Mouse (Mus musculus) spleen, adult 2 months (tissue): Measurements from ENCODE around the gene Pdyn. TPM values are rescaled to one million over a fixed set of nuclear protein-coding genes. Genes with fewer than 3 reads are reported as not detected.

Source experiments
- DNase-seq, 2 experiments: peaks; one replicate each; pipeline versions ENCODE4 v3.0.0 to v3.0.0-alpha.2; 2012 to 2021; ENCODE audit warnings: low spot score in 2 of 2, low read depth in 1 of 2
- H3K27ac ChIP-seq: fragments of 200-500 bp; 2 replicates; pipeline ENCODE4 v1.5.1; 2012; ENCODE audit warnings: low read length, inconsistent platforms; ENCODE audit not compliant: insufficient read depth
- H3K27me3 ChIP-seq: fragments of 200-500 bp; 2 replicates; pipeline ENCODE4 v1.6.1; 2012; ENCODE audit warnings: mild to moderate bottlenecking, moderate library complexity, low read length, inconsistent platforms; ENCODE audit not compliant: control insufficient read depth, insufficient read depth
- H3K36me3 ChIP-seq: fragments of 200-500 bp; 2 replicates; pipeline ENCODE4 v1.6.1; 2012; ENCODE audit warnings: mild to moderate bottlenecking, low read length, inconsistent platforms; ENCODE audit not compliant: control insufficient read depth, insufficient read depth
- H3K4me1 ChIP-seq: fragments of 200-500 bp; 2 replicates; pipeline ENCODE4 v1.6.1; 2011; ENCODE audit warnings: inconsistent platforms; ENCODE audit not compliant: control insufficient read depth, insufficient read depth, insufficient read length
- H3K4me3 ChIP-seq: fragments of 200-500 bp; 2 replicates; pipeline ENCODE4 v1.5.1; 2011; ENCODE audit warnings: mild to moderate bottlenecking, inconsistent platforms; ENCODE audit not compliant: insufficient read depth, insufficient read length; ENCODE audit errors: extremely low read depth
- CTCF ChIP-seq: fragments of 200-500 bp; IDR thresholded peaks from 2 replicates; pipeline ENCODE4 v1.5.1; 2011; ENCODE audit warnings: mild to moderate bottlenecking, inconsistent platforms; ENCODE audit not compliant: insufficient read depth, insufficient read length, insufficient replicate concordance; ENCODE audit errors: extremely low read depth
- POLR2A ChIP-seq: fragments of 200-500 bp; IDR thresholded peaks from 2 replicates; pipeline ENCODE4 v1.6.1; 2011; ENCODE audit warnings: low read depth, low read length, inconsistent platforms
- WGBS: fragments of 180-500 bp; shearing (Covaris S2); methylation state at CpG from one replicate; pipeline ENCODE4 v1.1.7; 2018; 5-methylcytosine and 5-hydroxymethylcytosine counted together
- polyA plus RNA-seq: library from polyadenylated mRNA; depleted of rRNA; stranded (reverse); fragments of >200 nt; gene quantifications from 2 replicates; pipeline ENCODE4 v1.2.3, GENCODE M21; 2012; rRNA removed

The Pdyn gene
- not detected in 2 replicates for polyA plus RNA-seq

- H3K4me1 ChIP-seq: no peaks in the 10 kb centered on the region
- WGBS: 11% methylated on average over 20 of the region's 20 CpGs
- H3K4me3 ChIP-seq: no peak within 1 kb of the TSS
- no peaks in the 10 kb centered on the region for H3K36me3 ChIP-seq
- H3K27me3 ChIP-seq: no peaks in the 10 kb centered on the region
- TF ChIP-seq POLR2A (no peak), CTCF (no peak)
- DNase-seq: no peak
- no peak within 1 kb of the TSS for H3K27ac ChIP-seq
Measured at GRCm38 (mm10) chr2:129699484-129700158, at the start of gene Pdyn. TSS of gene Pdyn (minus strand) at chr2:129699844.

GRCm38 (mm10) chr2:129742016-129742415 is 42.4 kb upstream of the Pdyn start:
- H3K27ac ChIP-seq: no peak overlapping the region

GRCm38 (mm10) chr2:129740515-129740914 is 40.9 kb upstream of the Pdyn start:
- WGBS: 80% methylated on average over 3 of the region's 3 CpGs
- H3K27me3 ChIP-seq: no peaks in the 10 kb centered on the region
- no peak for DNase-seq
- no peaks in the 10 kb centered on the region for H3K36me3 ChIP-seq
- H3K4me1 ChIP-seq: no peaks in the 10 kb centered on the region
- no peak overlapping the region for H3K27ac ChIP-seq
- TF ChIP-seq CTCF (no peak), POLR2A (no peak)
- no peak overlapping the region for H3K4me3 ChIP-seq

More at GRCm38 (mm10) chr2:129742016-129742415, 42.4 kb upstream of the Pdyn start:
- Histone ChIP-seq H3K4me3 (no peak overlapping the region), H3K4me1 (no peaks in the 10 kb centered on the region), H3K27me3 (no peaks in the 10 kb centered on the region), H3K36me3 (no peaks in the 10 kb centered on the region)
- WGBS: 86% methylated on average over 7 of the region's 7 CpGs
- DNase-seq: no peak
- TF ChIP-seq POLR2A: no peak
- TF ChIP-seq CTCF: no peak

GRCm38 (mm10) chr2:129734031-129734430 is 34.4 kb upstream of the Pdyn start:
- no peaks in the 10 kb centered on the region for H3K36me3 ChIP-seq
- H3K27me3 ChIP-seq: no peaks in the 10 kb centered on the region
- DNase-seq: no peak
- TF ChIP-seq CTCF (no peak), POLR2A (no peak)
- H3K4me1 ChIP-seq: no peaks in the 10 kb centered on the region
- H3K27ac ChIP-seq: no peak overlapping the region
- H3K4me3 ChIP-seq: no peak overlapping the region
- 74% methylated on average over 8 of the region's 8 CpGs for WGBS

DNA sequence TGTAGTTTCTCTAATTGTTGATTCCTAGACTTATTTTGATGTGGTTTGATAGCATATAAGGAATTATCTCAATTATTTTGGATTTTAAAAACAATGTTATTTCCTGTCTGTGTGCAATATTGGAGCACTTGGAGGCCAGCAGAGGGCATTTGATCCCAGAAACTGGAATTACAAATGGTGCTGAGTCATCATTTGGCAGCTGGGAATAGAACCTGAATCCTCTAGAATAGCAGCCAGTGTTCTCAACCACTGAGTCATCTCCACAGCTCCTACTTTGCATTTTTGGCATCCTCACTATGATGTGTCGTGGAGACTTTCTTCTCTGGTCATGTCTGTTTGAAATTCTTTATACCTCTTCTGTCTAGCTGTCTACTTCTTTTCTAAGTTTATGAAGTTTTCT is 30.0 kb upstream of the Pdyn start:
- 71% methylated on average over 1 of the region's 1 CpGs for WGBS
- TF ChIP-seq CTCF: no peak
- TF ChIP-seq POLR2A: no peak
- DNase-seq: no peak
- no peaks in the 10 kb centered on the region for H3K36me3 ChIP-seq
- H3K27me3 ChIP-seq: no peaks in the 10 kb centered on the region
- H3K4me1 ChIP-seq: no peaks in the 10 kb centered on the region
- no peak overlapping the region for H3K4me3 ChIP-seq
- no peak overlapping the region for H3K27ac ChIP-seq

- H3K27ac ChIP-seq: no peak overlapping the region
- no peaks in the 10 kb centered on the region for H3K4me1 ChIP-seq
- TF ChIP-seq CTCF (no peak), POLR2A (no peak)
- H3K27me3 ChIP-seq: no peaks in the 10 kb centered on the region
- no peak overlapping the region for H3K4me3 ChIP-seq
- peak in 1 of 2 experiments; percentile 23 for DNase-seq
- WGBS: 12% methylated on average over 10 of the region's 10 CpGs
- no peaks in the 10 kb centered on the region for H3K36me3 ChIP-seq
Measured at GRCm38 (mm10) chr2:129715671-129716070, 16.0 kb upstream of the Pdyn start.

DNA sequence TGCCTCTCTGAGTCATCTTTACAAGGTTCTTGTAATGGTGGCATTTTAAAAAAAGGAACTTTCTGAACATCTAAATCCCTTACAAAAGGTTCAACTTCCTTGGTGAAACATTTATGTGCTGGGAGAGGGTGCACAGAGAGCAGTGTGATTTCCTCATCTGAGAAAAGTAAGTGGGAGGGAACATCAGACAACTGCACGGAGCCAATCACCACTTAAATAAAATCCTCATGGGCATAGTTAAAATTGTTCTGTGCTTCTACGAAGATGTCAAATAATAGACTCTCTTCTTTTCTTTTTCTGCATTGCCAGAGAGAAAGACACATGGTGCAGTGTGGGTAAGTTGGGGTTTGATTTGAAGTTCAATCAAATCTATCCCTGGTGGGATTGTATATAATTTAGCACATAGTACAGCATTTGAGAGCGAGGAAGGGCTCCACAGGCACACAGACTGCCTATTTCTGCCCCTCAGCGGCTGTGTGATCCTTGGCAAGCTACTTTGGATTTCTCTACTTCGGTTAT is 13.4 kb upstream of the Pdyn start:
- Histone ChIP-seq H3K4me1 (no peaks in the 10 kb centered on the region), H3K27me3 (no peaks in the 10 kb centered on the region; the same call in 1 of the 2 replicates), H3K27ac (no peak overlapping the region), H3K4me3 (no peak overlapping the region), H3K36me3 (no peaks in the 10 kb centered on the region)
- no peak for DNase-seq
- 75% methylated on average over 5 of the region's 5 CpGs for WGBS
- TF ChIP-seq CTCF (no peak), POLR2A (no peak)
